Mouse (Mus musculus): Measurements from ENCODE around the gene Isg20.
A peak's percentile ranks its signal among the peaks of the same experiment; 100 is the strongest.

The Isg20 gene

DNA sequence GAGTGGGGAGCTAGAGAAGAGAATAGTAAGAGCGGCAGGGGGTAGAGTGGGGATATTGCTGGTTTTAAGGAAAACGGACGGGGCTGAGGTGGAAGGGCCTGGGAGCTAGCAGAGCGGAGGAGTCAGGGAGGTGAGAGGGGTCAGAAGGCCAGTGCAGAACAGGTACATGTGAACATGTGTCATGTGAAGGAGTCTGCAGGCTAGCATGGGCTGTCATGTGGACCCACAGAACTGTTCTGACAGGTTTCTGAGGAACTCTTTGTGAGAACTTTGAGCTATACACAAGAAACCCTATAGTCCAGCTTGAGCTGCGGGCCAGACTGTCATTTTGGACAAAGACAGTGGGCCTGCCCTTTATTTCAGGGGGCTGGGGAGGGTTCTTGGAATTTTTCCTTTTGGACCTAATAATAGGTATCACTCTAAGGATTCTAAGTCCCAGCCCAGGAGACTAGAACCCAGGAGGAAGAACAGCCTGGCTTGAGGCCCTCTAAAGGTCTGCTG is at the start of gene Isg20:
Isg20 (plus strand) TSS at position 451 of the 501 bp plus-strand sequence.
- no peak for DNase-seq (ENCODE audit: low spot score)

DNA sequence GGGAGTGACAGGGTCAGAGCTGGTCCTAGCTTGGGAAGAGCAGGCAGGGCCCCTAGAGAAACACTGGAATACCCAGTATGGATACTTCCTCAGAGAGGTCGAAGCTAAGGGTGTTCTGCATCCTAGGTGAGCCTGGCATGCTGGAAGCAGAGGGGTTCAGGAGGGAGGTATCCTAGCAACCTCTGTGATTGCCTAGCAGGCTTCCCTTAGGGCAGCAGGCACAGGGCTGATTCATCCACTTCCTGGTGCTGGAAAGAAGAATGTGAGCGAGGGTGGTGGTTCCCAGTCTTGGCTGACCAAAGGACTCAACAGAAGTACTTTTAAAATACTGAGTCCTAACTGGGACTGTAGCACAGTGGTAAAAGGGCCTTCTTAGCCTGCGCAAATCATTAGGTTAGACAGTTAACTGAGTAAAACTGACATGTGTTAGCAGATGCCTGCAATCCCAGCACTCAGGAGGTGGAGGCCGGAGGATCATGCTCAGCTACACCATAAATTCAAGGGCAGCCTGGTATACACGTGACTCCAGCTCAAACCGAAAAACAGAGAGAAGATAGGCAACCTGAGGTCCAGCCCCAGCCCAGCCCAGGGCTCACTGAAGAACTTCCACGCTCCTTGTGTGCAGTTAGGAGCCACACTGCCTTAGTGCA is 49.3 kb upstream of the Isg20 start:
- DNase-seq (ENCODE audit: low spot score), result no peak

DNA sequence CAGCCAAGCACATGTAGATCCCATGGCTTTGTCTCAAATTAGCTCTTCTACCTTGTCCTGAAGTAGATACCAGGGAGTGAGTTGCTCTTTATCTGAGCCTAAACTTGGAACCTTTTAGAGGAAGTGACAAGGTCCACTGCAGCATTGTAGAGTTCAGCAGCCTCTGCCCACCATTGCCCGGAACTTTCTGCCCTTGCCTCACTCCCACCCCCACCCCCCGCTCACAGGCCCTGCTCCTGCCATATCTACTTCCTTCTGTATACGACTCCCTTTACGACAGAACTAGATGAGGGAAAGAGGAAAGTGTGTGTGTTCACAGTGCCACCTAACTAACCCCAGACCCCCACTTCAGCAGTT is 48.8 kb upstream of the Isg20 start:
- no peak for DNase-seq (ENCODE audit: low spot score)

DNA sequence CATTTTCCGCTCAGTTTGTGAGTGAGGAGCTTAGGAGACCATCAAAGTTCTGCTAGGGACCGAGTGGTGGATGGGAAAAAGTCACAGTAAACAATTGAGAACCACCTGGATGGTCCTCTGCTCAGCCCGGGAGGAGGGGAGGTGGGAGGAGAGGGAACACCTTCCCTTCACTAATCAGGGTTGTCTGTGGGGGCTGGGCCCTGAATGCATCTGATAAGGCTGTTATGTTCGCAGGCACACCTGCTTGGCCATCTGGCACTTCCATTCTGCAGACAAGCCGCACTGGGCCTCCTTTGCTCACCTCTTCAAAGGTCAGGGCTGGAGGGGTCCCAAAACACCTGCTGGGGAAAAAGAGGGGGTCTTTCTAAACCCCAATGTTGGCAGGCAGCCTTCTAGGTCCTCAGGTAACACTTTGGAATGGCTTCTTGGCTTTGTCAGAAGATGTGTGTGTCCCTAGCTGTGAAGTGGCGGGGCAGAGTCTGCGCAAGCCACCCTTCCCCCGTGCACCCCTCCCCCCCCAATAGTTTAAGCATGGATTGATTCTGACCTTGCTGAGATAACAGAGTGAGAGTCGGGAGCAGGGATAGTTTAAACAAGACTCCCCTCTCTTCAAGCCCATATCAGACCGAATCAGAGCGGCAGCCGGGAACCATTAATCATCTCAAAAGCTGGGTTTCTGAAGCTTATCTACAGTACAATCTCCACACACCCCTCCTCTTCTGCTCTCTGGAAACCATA is 47.8 kb upstream of the Isg20 start:
- DNase-seq (ENCODE audit: low spot score), result no peak

DNA sequence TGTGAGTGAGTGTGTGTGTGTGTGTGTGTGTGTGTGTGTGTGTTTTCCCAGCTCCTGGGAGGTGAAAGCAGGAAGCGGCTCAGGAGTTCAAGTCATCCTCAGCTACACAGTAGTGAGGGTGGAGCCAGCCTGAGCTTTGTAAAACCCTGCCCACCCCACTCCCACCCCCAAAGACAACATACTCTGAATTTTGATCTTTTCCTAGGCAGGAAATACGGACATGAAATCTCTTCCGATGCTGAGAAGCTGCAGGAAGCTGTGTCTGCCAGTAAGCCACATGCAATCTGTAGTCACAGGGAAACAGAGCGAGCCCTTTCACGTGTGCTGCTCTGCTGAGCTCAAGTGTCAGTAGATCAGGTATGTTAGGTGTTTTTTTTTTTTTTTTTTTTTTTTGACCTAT is 44.5 kb upstream of the Isg20 start:
- peak; percentile 29 for DNase-seq (ENCODE audit: low spot score)

DNA sequence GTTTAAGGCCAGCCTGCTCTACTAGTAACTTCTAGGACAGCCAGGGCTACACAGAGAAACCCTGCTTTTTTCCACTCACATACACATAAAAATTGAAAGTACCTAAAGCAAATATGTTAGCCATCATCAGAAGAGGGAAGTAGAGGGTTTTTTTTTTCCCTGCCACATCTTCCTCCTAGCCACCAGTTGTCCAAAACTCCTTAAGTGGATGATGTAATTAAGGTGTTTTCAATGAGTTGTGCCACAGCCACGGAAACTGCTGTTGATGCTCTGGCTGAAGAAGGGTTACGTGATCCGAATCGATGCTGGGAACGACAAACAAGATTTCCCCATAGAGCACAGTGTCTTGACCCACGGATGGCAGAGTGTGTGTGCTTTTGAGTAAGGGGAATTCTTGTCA is 40.9 kb upstream of the Isg20 start:
- no peak for DNase-seq (ENCODE audit: low spot score)

DNA sequence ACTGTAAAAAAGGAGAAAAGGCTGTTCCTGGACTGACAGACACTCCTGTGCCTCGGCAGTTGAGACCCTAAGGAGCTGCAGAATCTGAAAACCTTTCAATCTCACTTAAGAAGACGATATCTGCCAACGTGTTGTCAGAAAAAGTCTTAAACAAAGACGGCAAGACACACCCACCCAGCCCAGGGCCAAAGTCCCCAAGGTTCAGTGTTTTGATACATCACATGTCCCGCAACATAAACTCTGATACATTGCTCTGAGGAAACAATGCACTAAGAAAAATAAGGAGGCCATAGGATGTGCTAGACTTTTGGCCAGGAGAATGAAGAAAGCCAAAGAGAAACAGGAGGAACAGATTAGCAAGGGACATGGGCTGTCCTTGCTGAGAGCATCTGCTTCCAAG is 40.4 kb upstream of the Isg20 start:
- no peak for DNase-seq (ENCODE audit: low spot score)

DNA sequence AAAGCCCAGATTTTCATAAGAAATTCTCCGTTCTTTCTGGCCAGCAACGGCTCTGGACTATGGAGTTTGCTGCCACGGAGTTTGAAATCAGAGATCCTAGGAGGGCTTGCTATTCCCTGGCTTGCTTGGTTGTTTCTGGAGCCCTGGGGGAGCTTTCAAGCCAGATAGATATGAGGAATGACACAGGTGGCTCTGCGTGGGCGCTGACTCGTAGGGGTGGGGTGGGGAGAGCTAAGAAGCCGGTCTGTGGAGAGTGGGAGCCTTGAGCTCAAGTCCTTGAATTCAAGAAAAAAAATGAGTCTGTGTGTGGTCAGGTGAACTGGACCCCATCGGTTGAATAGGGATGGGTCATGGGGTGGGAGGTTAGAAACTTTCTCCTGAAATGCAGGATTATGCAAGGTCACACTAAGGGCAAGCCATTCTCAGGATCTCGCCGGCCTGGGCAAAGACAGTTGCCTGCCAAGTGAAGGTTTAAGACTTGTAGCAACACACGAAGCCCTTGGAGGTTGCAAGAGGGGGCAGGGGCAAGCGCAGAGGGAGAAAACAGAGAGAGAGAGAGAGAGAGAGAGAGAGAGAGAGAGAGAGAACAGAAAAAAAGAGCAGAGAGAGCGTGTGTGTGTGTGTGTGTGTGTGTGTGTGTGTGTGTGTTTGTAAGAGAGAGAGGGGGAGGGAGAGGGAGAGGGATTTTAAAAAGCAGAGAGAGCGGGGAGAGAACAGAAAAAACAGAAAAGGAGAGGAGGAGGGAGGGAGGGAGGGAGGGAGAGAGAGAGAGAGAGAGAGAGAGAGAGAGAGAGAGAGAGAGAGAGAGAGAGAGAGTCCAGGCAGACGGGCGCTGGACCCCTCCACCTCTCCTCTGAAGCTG is 31.4 kb upstream of the Isg20 start:
- no peak for DNase-seq (ENCODE audit: low spot score)

DNA sequence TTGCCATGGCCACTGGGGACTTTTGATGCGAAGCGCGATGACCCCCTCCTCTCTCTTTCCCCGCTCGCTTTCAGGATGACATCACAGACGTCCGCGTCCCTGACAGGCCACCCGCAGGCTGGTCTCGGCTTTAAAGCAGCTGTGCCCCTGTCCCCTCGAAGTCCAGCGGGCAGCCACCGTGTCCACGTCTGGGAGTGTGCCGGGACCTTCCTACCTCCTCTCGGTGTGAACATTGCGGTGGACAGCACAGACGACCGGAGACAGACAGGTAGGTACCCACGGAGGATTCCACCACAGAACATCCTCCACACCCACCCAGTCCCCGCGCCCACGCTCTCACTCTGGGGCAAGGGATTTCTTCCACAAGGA is 30.8 kb upstream of the Isg20 start:
- DNase-seq (ENCODE audit: low spot score), result no peak

DNA sequence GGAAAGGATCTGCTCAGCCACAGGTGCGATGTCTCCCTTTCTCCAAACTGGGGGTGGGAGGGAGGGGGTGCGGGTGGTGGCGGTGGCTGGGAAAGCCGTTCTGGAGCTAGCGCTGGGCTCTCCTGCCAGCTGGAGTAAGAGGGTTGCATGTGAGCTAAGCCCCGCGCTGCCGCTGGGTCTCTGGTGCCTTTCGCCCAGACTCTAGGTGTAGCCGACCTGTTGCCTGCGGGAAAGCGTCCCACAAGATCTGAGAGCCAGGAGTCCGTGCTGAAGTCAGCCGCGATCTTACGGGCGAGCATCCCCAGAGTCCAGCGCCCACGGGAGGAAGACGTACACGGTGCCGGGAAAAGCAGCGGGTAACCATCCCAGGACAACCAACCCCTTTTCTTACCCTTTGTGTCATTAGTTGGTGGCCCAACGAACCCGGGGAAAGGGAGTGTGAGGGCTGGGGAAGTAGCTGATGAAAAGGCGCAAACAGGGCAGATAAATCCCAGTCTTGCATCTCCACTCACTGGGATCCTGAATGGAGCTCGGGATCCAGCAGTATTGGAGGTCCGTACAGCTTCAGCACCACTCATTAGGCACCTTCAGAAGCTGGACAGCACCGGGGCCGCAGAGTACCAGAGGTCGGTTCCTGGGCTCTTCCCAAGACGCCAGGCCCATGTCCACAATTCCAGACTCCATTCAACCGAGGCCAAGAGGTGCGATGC is 30.1 kb upstream of the Isg20 start:
- no peak for DNase-seq (ENCODE audit: low spot score)

DNA sequence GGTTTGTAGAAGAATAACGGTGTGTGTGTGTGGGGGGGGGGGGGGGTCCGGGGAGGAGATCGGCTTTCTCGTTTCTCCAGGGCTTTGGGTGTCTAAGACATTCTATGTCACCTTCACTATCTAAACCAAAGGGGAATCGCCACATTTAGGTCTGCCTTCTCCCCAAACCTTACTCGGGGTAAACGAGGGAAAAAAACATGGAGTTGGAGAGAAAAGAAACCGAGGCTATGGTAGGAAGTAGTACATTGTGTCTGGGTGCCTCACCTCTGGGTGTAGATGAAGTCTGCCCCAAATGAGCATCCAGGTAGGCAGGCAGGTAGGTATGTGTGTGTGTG is 29.5 kb upstream of the Isg20 start:
- no peak for DNase-seq (ENCODE audit: low spot score)

DNA sequence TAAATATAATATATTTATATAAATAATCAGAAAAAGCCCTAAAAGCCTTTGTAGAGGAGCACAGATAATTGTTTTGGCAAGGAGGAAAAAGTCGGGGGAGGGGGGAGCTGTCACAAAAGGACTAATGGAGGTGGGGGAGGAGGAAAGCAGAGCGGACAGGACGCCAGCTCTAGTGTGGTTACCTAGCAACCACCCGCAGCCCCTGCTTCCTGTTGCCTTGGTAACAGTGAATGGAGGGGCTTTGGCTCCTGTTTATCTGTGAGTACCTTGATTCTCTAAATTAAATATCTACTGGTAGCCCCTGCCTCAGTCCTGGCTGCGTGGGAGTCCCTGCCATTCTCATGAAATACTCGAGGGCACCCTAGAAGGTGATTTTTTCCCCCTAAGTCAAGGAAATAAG is 29.1 kb upstream of the Isg20 start:
- peak; percentile 13 for DNase-seq (ENCODE audit: low spot score)

DNA sequence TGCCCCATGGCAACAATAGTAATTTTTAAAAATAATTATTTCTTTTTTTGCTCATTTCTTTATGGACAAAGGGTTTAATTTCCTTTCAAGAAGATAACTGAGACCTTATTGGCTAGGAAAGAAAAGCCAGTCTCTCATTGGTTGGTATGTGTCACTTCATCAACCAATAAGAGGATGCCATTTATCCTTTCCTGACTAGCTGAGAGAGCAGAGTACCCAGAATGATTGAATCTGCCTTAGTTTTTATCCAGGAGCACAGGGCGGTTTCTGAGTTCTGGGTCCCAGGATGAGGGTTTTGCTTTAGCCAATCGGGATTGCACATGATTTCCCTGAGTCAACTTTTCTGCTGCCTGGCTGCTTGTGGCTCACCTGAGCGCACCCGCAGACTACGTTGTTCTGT is 27.8 kb upstream of the Isg20 start:
- DNase-seq (ENCODE audit: low spot score), result no peak

DNA sequence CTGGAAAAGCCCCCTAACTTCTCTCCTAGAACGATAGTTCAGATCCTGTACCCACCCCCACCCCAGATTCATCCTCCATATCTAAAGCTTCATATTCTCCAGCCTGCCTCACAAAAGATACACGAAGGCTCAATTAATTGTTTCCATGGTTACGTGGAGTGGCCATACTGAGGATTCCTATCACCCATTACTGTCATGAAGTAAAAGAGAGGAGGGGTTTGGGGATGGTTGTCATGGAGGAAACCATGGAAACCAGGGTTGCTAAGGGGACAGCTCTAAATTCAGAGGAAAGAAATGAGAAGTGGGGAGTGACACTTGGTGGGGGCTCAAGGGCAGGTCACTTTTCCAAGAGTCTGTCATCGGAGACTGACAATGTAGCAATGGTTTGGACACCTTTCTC is 26.7 kb upstream of the Isg20 start:
- no peak for DNase-seq (ENCODE audit: low spot score)

DNA sequence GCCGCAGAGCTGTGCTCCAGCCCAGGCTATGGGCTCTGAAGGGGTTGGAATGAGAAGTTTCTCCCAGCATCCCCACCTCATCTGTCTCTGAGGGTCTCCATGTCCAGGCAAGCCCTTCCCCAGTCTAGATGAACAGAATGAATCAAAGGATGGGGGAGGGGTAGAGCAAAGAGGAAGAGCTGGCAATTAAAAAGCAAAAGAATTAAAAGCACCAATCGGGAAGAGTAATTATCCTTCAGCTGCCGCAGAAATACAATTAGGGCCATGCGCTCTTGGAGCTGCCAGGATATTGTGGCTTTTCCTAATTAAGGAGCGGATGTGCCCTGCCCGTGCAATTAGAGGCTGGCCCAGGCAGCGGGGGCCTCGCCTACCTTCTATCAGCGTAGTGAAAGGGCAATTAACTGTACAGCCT is 25.8 kb upstream of the Isg20 start:
- no peak for DNase-seq (ENCODE audit: low spot score)

DNA sequence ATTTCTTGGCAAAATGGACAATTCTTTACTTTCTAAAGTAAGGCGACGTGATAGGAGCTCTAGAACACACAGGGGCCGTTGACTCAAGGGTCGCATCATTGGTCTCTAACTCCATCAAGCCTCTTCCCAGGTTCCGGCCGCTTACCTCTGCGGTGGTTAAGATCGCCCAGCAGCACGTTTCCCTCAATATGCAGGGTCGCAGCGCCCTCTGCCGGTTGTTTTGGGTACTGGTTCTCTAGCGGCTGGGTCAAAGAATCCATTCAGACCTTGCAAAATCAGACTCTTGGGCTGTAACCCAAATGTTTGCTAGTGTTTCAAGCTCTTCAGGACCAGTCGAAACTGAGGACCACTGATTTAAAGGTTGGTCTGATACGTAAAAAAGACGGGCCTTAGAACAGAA is 22.6 kb upstream of the Isg20 start:
- peak; percentile 71 for DNase-seq (ENCODE audit: low spot score)

DNA sequence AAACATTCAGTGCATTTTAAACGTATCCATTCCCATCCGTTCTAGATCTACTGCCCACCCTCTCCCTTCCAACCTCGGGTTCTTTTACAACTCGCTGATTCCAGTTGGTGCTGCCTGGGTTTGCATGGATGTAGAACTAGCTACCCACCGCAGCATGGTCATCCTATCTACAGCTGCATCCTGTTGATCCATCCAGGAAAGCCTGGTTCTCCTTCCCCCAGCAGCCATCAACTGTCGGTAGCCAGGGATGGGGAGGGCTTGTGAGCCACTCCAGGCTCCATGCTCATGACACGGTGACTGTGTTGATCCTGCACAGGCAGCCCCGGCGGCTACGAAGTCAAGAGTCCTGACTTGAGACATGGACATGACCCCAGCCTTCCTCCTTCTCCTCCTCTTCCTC is 19.3 kb upstream of the Isg20 start:
- no peak for DNase-seq (ENCODE audit: low spot score)

DNA sequence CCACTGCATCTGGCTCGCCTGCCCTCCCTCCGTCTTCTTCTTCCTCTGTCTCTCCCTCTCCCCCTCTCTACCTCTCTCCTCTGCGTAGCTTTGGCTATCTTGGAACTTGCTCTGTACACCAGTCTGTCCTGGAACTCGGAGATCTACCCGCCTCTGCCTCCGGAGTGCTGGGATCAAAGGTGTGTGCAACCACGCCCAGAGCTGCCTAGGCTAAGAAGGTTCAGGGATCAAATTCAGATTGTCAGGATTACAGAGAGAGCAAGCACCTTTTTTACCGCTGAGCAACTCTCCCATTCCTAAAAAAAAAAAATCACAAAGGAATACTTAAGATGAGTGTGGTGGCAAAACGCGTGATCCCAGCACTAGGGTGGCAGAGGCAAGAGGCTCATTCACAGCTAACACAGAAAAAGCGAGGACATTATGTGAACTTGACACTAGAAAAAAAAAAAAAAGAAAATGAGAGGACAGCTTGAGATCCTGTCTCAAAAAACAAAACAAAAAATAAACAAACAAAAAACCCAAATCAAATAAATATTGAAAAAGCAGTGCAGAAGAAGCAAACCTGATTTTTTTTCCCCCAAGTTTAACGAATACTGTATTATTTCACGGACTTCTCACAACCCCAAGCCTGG is 18.1 kb upstream of the Isg20 start:
- DNase-seq (ENCODE audit: low spot score), result no peak

DNA sequence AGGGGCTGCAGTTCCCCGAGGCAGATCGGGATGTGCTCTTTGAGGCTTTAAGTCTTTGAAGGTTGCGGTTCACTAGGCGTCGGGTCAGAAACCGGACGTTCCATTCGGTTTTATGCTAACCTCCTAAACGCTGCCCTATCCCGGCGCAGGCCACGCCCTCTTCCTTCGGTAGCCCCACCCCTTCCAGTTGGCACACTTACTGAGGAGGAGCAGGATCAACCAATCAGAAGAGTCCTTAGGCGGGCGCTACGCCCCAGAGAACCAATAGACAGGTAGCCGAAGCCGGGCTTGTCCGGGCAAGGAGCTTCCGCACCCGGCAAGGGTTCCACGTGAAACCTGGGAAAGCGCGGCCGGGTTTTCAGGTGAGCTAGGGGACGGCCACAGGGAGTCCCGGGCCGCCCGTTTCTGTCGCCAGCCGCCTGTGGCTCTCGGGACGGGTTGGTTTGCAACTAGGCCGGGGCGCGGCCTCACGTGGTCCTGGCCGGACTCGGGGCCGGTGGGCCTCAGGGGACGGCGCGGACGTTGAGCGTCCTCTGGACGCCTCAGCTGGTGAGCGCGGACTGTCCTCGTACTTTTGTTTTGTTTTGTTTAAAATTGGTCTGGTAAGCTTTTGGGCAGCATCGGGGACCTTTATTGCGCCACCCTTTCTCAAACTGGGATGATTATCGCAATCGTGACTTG is 17.4 kb upstream of the Isg20 start, which contains the start of gene Aen:
Aen (plus strand) TSS at position 202 of the 681 bp plus-strand sequence.
- peak; percentile 95 for DNase-seq (ENCODE audit: low spot score)

DNA sequence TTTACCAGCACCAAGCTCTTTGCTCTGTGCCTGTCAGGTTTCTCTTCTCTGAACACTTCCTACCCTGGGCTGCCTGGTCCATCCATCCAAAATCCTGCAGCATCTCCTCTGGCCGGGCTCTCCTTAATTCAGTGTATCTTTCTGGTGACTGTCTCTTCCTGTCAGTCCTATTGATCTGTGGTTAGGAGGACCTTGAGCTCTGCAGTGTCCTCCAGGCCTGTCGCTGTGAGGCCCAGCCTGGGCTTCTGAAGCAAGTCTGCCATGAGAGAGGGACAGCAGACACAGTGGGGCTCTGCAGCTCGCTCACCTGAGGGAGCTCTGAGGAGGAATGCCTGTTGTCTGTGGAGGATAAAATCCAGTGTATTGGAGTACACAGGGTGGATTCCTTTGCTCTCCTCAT is 15.7 kb upstream of the Isg20 start:
- DNase-seq (ENCODE audit: low spot score), result no peak

DNA sequence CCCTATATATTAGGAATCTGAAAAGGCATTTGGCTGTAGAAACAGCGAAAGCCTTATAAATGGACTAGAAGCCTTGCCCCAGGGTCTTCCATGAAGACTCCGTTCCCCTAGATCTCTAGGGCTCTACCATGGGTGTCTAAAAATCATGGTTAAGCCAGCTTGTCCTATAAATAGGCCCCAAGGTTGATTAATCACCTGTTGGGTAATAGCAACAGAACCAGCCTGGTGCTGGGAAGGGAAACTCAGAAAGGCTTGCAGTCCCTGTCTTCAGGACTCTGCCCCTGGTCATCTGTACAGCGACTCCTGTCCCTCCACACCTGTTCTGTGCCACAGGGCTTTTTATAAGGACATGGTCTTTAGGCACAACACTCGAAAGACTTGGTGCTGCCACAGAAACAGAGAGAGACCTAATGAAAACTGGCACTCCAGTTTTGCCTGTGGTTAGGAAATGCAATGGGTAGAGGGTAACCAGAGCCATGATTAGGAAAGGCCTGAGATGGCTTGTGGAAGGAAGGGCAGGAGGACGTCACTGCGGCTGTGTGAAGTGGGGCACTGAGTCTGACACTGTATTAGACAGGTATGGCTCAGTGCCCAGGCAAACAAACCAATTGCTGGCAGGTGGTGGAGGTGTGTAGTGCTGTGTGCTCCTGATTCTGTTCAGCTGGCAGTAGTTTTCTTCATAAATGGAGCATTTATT is 9.9 kb upstream of the Isg20 start:
- no peak for DNase-seq (ENCODE audit: low spot score)

All from T-cell, adult 2 months (primary cell).